Mouse (Mus musculus): ENCODE measurements around the gene Bola1.

DNA sequence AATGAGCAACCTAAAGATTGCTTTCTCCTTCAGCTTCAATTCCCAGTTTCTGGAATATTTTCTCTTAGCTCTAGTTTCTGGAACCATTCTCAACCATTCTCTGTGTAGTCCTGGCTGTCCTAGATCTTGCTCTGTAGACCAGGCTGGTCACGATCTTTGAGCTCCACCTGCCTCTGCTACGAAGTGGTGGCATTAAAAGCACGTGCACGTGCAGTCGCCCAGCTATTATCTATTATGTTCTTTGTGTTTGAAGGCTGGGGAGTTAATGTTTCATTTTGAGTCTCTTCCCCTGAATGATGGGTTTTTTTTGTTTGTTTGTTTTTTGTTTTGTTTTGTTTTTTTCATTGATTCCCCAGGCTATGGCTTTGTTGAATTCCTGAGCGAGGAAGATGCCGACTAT is 46.3 kb downstream of the Bola1 start:
- no peak for TF ChIP-seq CTCF (IDR thresholded peaks at IDR 0.05; ENCODE audit: insufficient read depth, low read length)
- no peak for TF ChIP-seq POLR2A (IDR thresholded peaks at IDR 0.05; ENCODE audit: borderline replicate concordance, extremely low read depth, low read depth, low read length)

All from lung, adult 2 months (tissue).